Mouse (Mus musculus) liver, postnatal 0 days (tissue): ENCODE data around the gene Mak. TPM values are rescaled to one million over a fixed set of nuclear protein-coding genes. Genes with fewer than 3 reads are reported as not detected.

Source experiments
- ATAC-seq: fragments of 200-750 bp; cut with Nextera tagmentation; 2 replicates; pipeline ENCODE4 v1.8.0; 2017; ENCODE audit warnings: mild to moderate bottlenecking, moderate library complexity
- DNase-seq: peaks from one replicate; pipeline ENCODE4 v3.0.0-alpha.2; 2016
- H3K27ac ChIP-seq: fragments of 300-500 bp; sonication (generic); 2 replicates; pipeline ENCODE4 v1.5.1; 2014; ENCODE audit warnings: antibody characterized with exemption, moderate library complexity, mild to moderate bottlenecking, low read depth
- H3K27me3 ChIP-seq: fragments of 300-500 bp; sonication (generic); 2 replicates; pipeline ENCODE4 v1.6.1; 2014; ENCODE audit warnings: low read length, control low read depth, mixed read lengths; ENCODE audit not compliant: insufficient read depth
- H3K36me3 ChIP-seq: fragments of 300-500 bp; sonication (generic); replicated peaks from 2 replicates; pipeline ENCODE4 v1.6.1; 2014; ENCODE audit warnings: mild to moderate bottlenecking, control low read depth, low read length, moderate library complexity, mixed read lengths; ENCODE audit not compliant: insufficient read depth
- H3K4me1 ChIP-seq: fragments of 300-500 bp; sonication (generic); 2 replicates; pipeline ENCODE4 v1.6.1; 2014; ENCODE audit warnings: antibody characterized with exemption, mild to moderate bottlenecking, control low read depth; ENCODE audit not compliant: insufficient read depth
- H3K4me2 ChIP-seq: fragments of 300-500 bp; sonication (generic); 2 replicates; pipeline ENCODE4 v1.6.1; 2014; ENCODE audit warnings: low read depth, mild to moderate bottlenecking, low read length, moderate library complexity, mixed read lengths
- H3K4me3 ChIP-seq: fragments of 300-500 bp; sonication (generic); 2 replicates; pipeline ENCODE4 v1.5.1; 2014; ENCODE audit warnings: low read depth, low read length
- H3K9ac ChIP-seq: fragments of 300-500 bp; sonication (generic); replicated peaks from 2 replicates; pipeline ENCODE4 v1.6.1; 2014; ENCODE audit warnings: mild to moderate bottlenecking, moderate library complexity
- H3K9me3 ChIP-seq: fragments of 300-500 bp; sonication (generic); 2 replicates; pipeline ENCODE4 v1.6.1; 2016; ENCODE audit warnings: mild to moderate bottlenecking, control low read depth, low read length, mixed read lengths
- CTCF ChIP-seq: sonication (generic); IDR thresholded peaks from 2 replicates; pipeline ENCODE4 v1.5.1; 2016; ENCODE audit warnings: antibody characterized with exemption, low read depth
- EP300 ChIP-seq: IDR thresholded peaks from 2 replicates; pipeline ENCODE4 v1.6.1; 2016; ENCODE audit warnings: antibody characterized with exemption, low read depth, mild to moderate bottlenecking
- WGBS: fragments of 180-500 bp; shearing (Covaris S2); extraction: QIAGEN DNeasy Blood & Tissue Kit; methylation state at CpG from one replicate; pipeline ENCODE4 v1.1.7; 2014; ENCODE audit not compliant: insufficient replicate concordance; 5-methylcytosine and 5-hydroxymethylcytosine counted together
- polyA plus RNA-seq: library from polyadenylated mRNA; unstranded; fragments of >200 nt; fragmentation: Nextera tagmentation; extraction: Ambion mirVana; gene quantifications from 2 replicates; pipeline ENCODE4 v1.2.1, GENCODE M21; 2015

The Mak gene
- polyA plus RNA-seq, 1 experiment from 2014 or later = 0.08 TPM

- H3K4me3 ChIP-seq = peak overlapping the region; percentile 70
- 62% methylated on average over 13 of the region's 13 CpGs for WGBS
- peaks cover 38% of the 10 kb centered on the region for H3K4me1 ChIP-seq
- peak; percentile 82 for TF ChIP-seq EP300
- TF ChIP-seq CTCF = no peak
- H3K9me3 ChIP-seq = no peaks in the 10 kb centered on the region
- peak; percentile 40 for DNase-seq
- H3K36me3 ChIP-seq = peaks cover 55% of the 10 kb centered on the region
- no peaks in the 10 kb centered on the region for H3K27me3 ChIP-seq
- peak overlapping the region; percentile 94 for H3K27ac ChIP-seq
- H3K9ac ChIP-seq = peak overlapping the region; percentile 57
- peak overlapping the region; percentile 71 for H3K4me2 ChIP-seq
- peak; percentile 3; the same call in 1 of the 2 replicates for ATAC-seq
These were observed 60.5 kb downstream of the Mak start for GRCm38 (mm10) chr13:41018756-41019591.

DNA sequence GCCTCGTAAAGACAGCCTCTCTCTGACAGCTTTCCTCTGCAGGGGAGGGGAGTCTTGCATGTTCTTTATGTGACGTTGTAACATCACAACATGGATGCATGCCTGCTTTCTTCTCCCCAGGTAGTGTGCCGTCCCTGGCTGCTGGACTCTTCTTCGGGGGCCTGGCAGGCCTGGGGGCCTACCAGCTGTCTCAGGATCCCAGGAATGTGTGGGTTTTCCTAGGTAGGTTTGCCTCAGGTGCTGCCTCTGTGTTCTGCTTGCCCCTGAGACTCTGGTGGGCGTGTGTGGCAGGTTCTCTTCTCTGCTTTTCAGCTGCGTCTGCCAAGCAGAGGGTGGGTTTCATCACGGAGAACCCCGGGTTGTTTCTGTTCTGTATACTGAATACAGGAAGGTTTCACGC lies 61.3 kb downstream of the Mak start:
- peak overlapping the region; percentile 57 for H3K9ac ChIP-seq
- no peaks in the 10 kb centered on the region for H3K27me3 ChIP-seq
- DNase-seq (no peak), ATAC-seq (no peak)
- peak overlapping the region; percentile 94 for H3K27ac ChIP-seq
- no peaks in the 10 kb centered on the region for H3K9me3 ChIP-seq
- H3K36me3 ChIP-seq = peaks cover 51% of the 10 kb centered on the region
- peak overlapping the region; percentile 71 for H3K4me2 ChIP-seq
- no peak for TF ChIP-seq EP300
- WGBS = 63% methylated on average over 9 of the region's 9 CpGs
- peaks cover 38% of the 10 kb centered on the region for H3K4me1 ChIP-seq
- peak overlapping the region; percentile 70 for H3K4me3 ChIP-seq

DNA sequence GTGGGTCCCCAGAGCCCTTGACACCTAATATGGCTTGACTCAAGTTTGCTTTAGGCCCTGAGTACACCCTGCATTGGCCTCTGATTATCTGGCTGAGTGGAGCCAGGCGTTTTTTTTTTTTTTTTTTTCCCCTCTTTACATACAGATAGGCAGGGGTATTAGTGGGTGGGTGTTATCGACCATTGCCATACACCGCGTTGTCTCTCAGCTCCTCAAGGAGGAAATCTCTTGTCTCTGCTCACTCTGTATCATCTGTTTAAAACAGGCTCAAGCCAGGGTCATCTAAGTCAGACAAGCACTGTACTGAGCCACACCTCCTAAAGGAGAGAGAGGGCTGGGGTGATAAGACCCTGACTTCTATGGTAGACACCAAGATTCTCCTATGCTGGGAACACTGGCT lies 61.7 kb downstream of the Mak start:
- Histone ChIP-seq H3K36me3 (peaks cover 52% of the 10 kb centered on the region), H3K4me3 (peak overlapping the region; percentile 70), H3K27ac (peak overlapping the region; percentile 94), H3K4me1 (peaks cover 38% of the 10 kb centered on the region), H3K4me2 (peak overlapping the region; percentile 71), H3K9ac (peak overlapping the region; percentile 81), H3K27me3 (no peaks in the 10 kb centered on the region), H3K9me3 (no peaks in the 10 kb centered on the region)
- ATAC-seq (peak; percentile 69), DNase-seq (peak; percentile 33)
- TF ChIP-seq CTCF (no peak), EP300 (peak; percentile 98)
- 54% methylated on average over 4 of the region's 4 CpGs for WGBS

DNA sequence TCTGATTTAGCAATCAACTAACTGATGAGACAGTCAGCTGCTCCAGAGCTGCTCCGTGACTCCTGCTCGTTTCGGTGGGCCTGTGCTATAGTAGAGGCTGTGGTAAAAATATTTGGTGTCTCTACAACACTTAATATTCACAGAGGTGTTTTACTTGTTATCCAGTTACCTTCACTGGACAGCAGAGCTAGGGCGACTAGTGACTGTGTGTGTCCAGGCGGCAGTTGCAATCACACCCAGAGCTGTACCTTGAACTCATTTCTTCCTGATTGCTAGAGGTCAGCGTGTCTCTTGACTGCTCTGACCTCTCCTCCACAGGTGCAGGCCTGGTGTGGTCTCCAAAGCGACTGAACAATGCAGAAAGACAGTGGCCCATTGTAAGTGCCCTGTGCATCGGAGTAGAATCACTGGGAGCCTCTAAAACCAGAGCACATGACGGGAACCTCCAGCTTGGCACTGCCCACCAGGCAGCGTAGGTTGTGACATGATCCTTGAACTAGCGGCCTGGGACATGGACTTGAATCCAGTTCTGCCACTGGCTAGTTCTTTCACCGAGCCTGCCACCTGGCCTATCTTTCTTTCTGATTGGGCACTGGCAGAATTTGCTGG lies 62.6 kb downstream of the Mak start:
- Histone ChIP-seq H3K4me3 (peak overlapping the region; percentile 70), H3K36me3 (peaks cover 52% of the 10 kb centered on the region), H3K27ac (peak overlapping the region; percentile 94), H3K4me1 (peaks cover 38% of the 10 kb centered on the region), H3K9me3 (no peaks in the 10 kb centered on the region), H3K27me3 (no peaks in the 10 kb centered on the region), H3K9ac (peak overlapping the region; percentile 81), H3K4me2 (peak overlapping the region; percentile 71)
- TF ChIP-seq EP300 (no peak), CTCF (no peak)
- 23% methylated on average over 12 of the region's 12 CpGs for WGBS
- ATAC-seq = 0 out of 2 replicates have a peak, but pooled peaks have one; percentile 0
- DNase-seq = peak; percentile 30

GRCm38 (mm10) chr13:41015829-41016634 lies 63.5 kb downstream of the Mak start, which contains the start of gene Tmem14c:
Gene Tmem14c (plus strand): TSS chr13:41016292.
- Histone ChIP-seq H3K27me3 (no peaks in the 10 kb centered on the region), H3K9ac (peak within 1 kb of the TSS; percentile 81), H3K4me2 (peak within 1 kb of the TSS; percentile 71), H3K36me3 (peaks cover 52% of the 10 kb centered on the region), H3K4me1 (peaks cover 38% of the 10 kb centered on the region), H3K4me3 (peak within 1 kb of the TSS; percentile 70), H3K27ac (peak within 1 kb of the TSS; percentile 94), H3K9me3 (no peaks in the 10 kb centered on the region)
- WGBS = under 1% methylated on average over 43 of the region's 43 CpGs
- peak; percentile 97 for DNase-seq
- peak; percentile 90 for ATAC-seq
- TF ChIP-seq CTCF = no peak
- TF ChIP-seq EP300 = 0 out of 2 replicates have a peak, but pooled peaks have one; percentile 31
